Mouse (Mus musculus) liver, adult 2 months (tissue): ENCODE measurements at regions not wholly inside any gene's neighbourhood (a gene's known extent, or its start where the extent isn't known, plus 50 kb on each side); places are given as distances from the start of the nearest gene placed in this dataset.

Source experiments
- DNase-seq: peaks from one replicate; pipeline ENCODE4 v3.0.0-alpha.2; 2011; ENCODE audit warnings: low read depth, low spot score; ENCODE audit errors: extremely low read depth
- H3K27ac ChIP-seq: fragments of 200-500 bp; replicated peaks from 2 replicates; pipeline ENCODE4 v1.5.1; 2012; ENCODE audit warnings: low read depth, mild to moderate bottlenecking, control low read depth, inconsistent platforms, low read length; ENCODE audit not compliant: insufficient read depth
- H3K27me3 ChIP-seq: fragments of 200-500 bp; 2 replicates; pipeline ENCODE4 v1.6.1; 2012; ENCODE audit warnings: mild to moderate bottlenecking, moderate library complexity, low read length, inconsistent platforms; ENCODE audit not compliant: control insufficient read depth, insufficient read depth
- H3K36me3 ChIP-seq: fragments of 200-500 bp; 2 replicates; pipeline ENCODE4 v1.6.1; 2012; ENCODE audit warnings: low read length, inconsistent platforms; ENCODE audit not compliant: control insufficient read depth, insufficient read depth
- H3K4me1 ChIP-seq: fragments of 200-500 bp; 2 replicates; pipeline ENCODE4 v1.6.1; 2011; ENCODE audit warnings: low read length; ENCODE audit not compliant: control insufficient read depth, insufficient read depth
- H3K4me3 ChIP-seq: fragments of 200-500 bp; 2 replicates; pipeline ENCODE4 v1.5.1; 2011; ENCODE audit warnings: low read depth, mild to moderate bottlenecking, control low read depth, low read length, moderate library complexity; ENCODE audit not compliant: insufficient read depth
- H3K79me2 ChIP-seq: fragments of 200-500 bp; 2 replicates; pipeline ENCODE4 v1.6.1; 2012; ENCODE audit warnings: inconsistent platforms, mild to moderate bottlenecking, low read length, moderate library complexity; ENCODE audit not compliant: control insufficient read depth, insufficient read depth
- H3K9ac ChIP-seq: fragments of 200-500 bp; 2 replicates; pipeline ENCODE4 v1.6.1; 2012; ENCODE audit warnings: low read depth, mild to moderate bottlenecking, control low read depth, inconsistent platforms, low read length
- CTCF ChIP-seq: fragments of 200-500 bp; IDR thresholded peaks from 2 replicates; pipeline ENCODE4 v1.5.1; 2011; ENCODE audit warnings: low read depth, low read length, control low read depth
- POLR2A ChIP-seq: fragments of 200-500 bp; IDR thresholded peaks from 2 replicates; pipeline ENCODE4 v1.6.1; 2011; ENCODE audit warnings: low read length, control low read depth; ENCODE audit not compliant: insufficient read depth; ENCODE audit errors: extremely low read depth
- WGBS: fragments of 180-500 bp; shearing (Covaris S2); methylation state at CpG from one replicate; pipeline ENCODE4 v1.1.7; 2018; 5-methylcytosine and 5-hydroxymethylcytosine counted together

DNA sequence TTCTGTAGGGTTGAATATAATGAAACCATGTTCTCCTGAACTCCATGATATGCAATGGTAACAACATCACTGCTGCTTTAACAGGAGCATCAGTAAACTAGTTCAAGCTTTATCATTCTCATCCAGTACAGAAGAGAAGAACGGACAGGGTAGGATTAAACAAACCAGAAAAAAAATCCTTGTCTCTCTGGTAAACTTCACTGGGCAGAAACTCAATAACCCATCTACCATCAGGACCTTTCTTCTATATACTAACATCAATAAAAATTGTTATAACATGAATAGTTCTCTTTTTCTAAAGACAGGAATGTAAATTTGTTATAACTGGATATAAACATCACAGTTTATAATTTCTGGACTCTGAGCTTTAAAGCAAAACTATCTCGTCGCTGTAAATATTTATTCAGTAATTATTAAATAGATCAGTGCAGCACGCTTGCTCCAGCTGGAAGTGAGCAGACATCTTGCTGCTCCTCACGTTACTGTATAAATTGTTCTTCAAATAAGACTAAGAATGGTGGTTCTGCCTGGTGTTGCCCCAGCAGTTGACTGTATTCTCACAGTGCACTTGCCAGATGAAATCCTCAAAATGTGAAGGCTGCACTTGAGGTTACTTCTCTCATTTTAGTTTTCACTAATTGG, 104.8 kb upstream of the P2ry1 start:
- Histone ChIP-seq H3K4me3 (no peak overlapping the region), H3K79me2 (no peaks in the 10 kb centered on the region), H3K9ac (no peak overlapping the region), H3K27me3 (no peaks in the 10 kb centered on the region), H3K27ac (no peak overlapping the region), H3K36me3 (no peaks in the 10 kb centered on the region), H3K4me1 (no peaks in the 10 kb centered on the region)
- peak; percentile 6 for DNase-seq
- 65% methylated on average over 5 of the region's 5 CpGs for WGBS
- no peak for TF ChIP-seq CTCF
- no peak for TF ChIP-seq POLR2A

DNA sequence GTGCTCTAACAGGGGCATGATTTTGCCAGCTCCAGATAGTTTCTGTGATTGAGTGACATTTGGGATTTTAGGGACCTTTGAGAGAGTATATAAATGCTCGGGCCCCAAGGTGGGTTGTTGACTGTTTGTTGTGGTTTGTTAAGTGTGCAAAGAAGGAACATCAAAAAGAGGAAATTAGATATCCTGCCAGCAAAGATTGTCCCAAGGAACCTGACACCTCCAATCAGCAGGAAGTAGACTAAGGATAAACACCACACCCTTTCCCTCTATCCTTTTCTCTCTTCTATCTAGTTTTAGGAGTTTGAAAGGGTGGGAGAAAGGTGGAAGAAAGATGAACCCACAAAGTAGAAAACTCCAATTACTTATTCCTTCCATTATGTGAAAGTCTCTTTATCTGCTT, 103.9 kb upstream of the P2ry1 start:
- Histone ChIP-seq H3K27me3 (no peaks in the 10 kb centered on the region), H3K27ac (no peak overlapping the region), H3K9ac (no peak overlapping the region), H3K79me2 (no peaks in the 10 kb centered on the region), H3K4me1 (no peaks in the 10 kb centered on the region), H3K4me3 (no peak overlapping the region), H3K36me3 (no peaks in the 10 kb centered on the region)
- TF ChIP-seq CTCF = no peak
- no peak for TF ChIP-seq POLR2A
- WGBS = 54% methylated on average over 1 of the region's 1 CpGs
- no peak for DNase-seq

DNA sequence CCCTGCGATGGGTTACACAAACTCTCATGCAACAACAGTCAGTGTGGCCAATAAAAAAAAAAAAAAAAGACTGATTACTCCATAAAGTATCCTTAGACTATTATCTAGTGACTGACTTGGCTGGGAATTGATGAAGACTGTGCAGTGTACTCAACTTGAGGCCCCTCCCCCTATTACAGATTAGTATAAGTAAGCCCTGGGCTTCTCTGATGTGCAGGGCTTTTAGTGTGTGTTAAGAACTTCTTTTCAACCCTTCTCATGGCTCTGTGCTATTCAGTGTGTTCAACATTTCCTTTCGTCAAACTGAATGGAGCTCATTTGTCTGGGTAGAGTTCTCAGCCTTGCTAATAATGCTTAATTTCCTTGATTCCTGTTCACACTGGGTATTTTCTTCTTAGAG, 101.0 kb upstream of the P2ry1 start:
- H3K36me3 ChIP-seq = no peaks in the 10 kb centered on the region
- no peak overlapping the region for H3K4me3 ChIP-seq
- WGBS = 96% methylated on average over 2 of the region's 2 CpGs
- no peaks in the 10 kb centered on the region for H3K79me2 ChIP-seq
- H3K27ac ChIP-seq = no peak overlapping the region
- H3K27me3 ChIP-seq = no peaks in the 10 kb centered on the region
- no peaks in the 10 kb centered on the region for H3K4me1 ChIP-seq
- no peak for DNase-seq
- no peak overlapping the region for H3K9ac ChIP-seq
- TF ChIP-seq CTCF (no peak), POLR2A (no peak)

DNA sequence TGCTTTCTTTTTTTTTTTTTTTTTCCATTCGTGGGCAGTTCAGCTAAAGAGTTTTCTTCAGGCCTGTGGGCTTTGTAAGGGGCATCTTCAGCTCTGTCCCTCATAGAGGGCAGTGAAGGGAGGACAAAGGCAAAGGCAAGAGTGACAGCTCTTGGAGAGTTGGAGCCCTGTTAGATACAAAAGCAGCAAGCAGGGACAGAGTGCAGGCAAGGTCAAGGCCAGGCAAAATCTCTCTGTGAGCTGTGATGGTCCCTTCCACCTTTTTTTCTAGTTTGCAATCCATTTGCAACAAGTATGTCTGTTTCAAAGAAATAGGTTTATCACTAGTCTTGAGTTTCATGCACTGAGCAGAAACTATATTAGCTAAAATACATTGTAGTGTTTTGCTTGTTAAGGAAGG, 86.2 kb upstream of the P2ry1 start:
- Histone ChIP-seq H3K9ac (no peak overlapping the region), H3K4me3 (no peak overlapping the region), H3K27ac (no peak overlapping the region), H3K27me3 (no peaks in the 10 kb centered on the region), H3K79me2 (no peaks in the 10 kb centered on the region), H3K36me3 (no peaks in the 10 kb centered on the region), H3K4me1 (no peaks in the 10 kb centered on the region)
- no peak for DNase-seq
- 42% methylated on average over 1 of the region's 1 CpGs for WGBS
- no peak for TF ChIP-seq CTCF
- no peak for TF ChIP-seq POLR2A

DNA sequence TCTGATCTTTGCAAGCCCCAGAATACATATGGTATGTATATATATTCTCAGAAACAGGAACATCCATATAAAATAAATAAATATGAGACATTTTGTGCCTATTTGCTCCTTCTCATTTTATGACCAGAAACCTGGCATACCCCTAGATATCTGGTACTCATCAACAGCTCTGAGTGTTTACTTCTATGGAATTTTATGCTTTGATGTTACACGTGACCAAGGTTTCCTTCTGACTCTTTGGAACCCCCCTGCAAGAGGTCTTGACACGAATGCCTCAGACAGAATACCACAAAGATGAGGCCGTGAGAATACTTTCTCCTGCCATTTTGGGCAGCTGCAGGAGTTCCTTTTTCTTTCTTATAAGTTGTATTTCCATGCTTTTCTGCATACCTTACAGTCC, 85.3 kb upstream of the P2ry1 start:
- WGBS = 87% methylated on average over 3 of the region's 3 CpGs
- Histone ChIP-seq H3K9ac (no peak overlapping the region), H3K4me1 (no peaks in the 10 kb centered on the region), H3K27me3 (no peaks in the 10 kb centered on the region), H3K79me2 (no peaks in the 10 kb centered on the region), H3K27ac (no peak overlapping the region), H3K36me3 (no peaks in the 10 kb centered on the region), H3K4me3 (no peak overlapping the region)
- no peak for TF ChIP-seq POLR2A
- TF ChIP-seq CTCF = no peak
- no peak for DNase-seq

DNA sequence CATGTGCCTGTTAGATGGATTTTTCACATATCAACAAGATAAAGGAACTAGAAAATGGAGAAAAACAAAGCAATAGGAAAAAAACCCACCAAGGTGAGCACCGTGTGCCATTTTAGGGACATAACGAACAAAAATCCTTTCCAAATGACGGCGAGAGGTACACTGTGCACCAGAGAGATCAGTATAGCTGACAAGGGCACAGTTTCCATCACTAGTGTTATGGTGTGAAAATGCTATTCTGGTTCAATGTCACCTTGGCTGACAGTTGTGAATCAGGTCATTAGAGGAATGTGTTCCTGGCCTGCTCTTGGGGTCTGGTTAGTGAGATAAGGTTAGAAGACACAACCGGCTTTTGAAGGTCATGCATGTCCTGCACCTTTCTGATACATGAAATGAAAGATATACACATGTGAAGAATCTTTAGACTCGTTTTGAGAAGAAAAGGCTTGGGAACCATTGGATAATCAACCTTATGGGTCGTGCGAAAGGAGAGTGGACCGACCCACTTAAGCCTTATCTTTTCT, 76.5 kb upstream of the P2ry1 start:
- no peak for DNase-seq
- 86% methylated on average over 9 of the region's 9 CpGs for WGBS
- H3K79me2 ChIP-seq = no peaks in the 10 kb centered on the region
- H3K4me3 ChIP-seq = no peak overlapping the region
- no peaks in the 10 kb centered on the region for H3K27me3 ChIP-seq
- H3K36me3 ChIP-seq = no peaks in the 10 kb centered on the region
- no peak overlapping the region for H3K9ac ChIP-seq
- TF ChIP-seq POLR2A = no peak
- no peak overlapping the region for H3K27ac ChIP-seq
- H3K4me1 ChIP-seq = no peaks in the 10 kb centered on the region
